Mouse (Mus musculus): Measurements from ENCODE around the gene Tmem178b.

- no peak for TF ChIP-seq MAFK (IDR thresholded peaks at IDR 0.05; ENCODE audit: insufficient read depth, low read depth, low read length)
- no peak for TF ChIP-seq HCFC1 (IDR thresholded peaks at IDR 0.05; ENCODE audit: borderline replicate concordance, insufficient read depth, low read length)
These were observed 304.8 kb downstream of the Tmem178b start for GRCm38 (mm10) chr6:40177870-40178269.

Measured in ES-E14 (cell line).